Mouse (Mus musculus): ENCODE data around the gene Krtap6-2.

Krtap6-2 gene

GRCm38 (mm10) chr16:89420011-89420410 is at the start of gene Krtap6-2:
Gene Krtap6-2, minus strand, starts transcription at chr16:89420111.
- DNase-seq = no peak

GRCm38 (mm10) chr16:89461189-89461588 is 41.3 kb upstream of the Krtap6-2 start:
- no peak for DNase-seq

- no peak for DNase-seq
Observed at GRCm38 (mm10) chr16:89429586-89429985, 9.7 kb upstream of the Krtap6-2 start.

- DNase-seq = no peak
Observed at GRCm38 (mm10) chr16:89425310-89425709, 5.4 kb upstream of the Krtap6-2 start.

- DNase-seq = no peak
Observed at GRCm38 (mm10) chr16:89416311-89416710, 3.6 kb downstream of the Krtap6-2 start.

GRCm38 (mm10) chr16:89410345-89411068 is 9.4 kb downstream of the Krtap6-2 start:
- no peak for DNase-seq

- DNase-seq = no peak
Observed at GRCm38 (mm10) chr16:89403768-89404167, 16.1 kb downstream of the Krtap6-2 start, which contains the start of gene Krtap21-1. Gene Krtap21-1, minus strand, starts transcription at chr16:89403868.

GRCm38 (mm10) chr16:89372734-89373461 is 47.0 kb downstream of the Krtap6-2 start:
- no peak for DNase-seq

All from kidney, postnatal 4 days (tissue).